Mouse (Mus musculus) naive thymus-derived CD4-positive, alpha-beta T cell, adult 2 months (primary cell): ENCODE data around the gene Zfp839.
A peak's percentile ranks its signal among the peaks of the same experiment; 100 is the strongest.

Experiments used
- DNase-seq: peaks from one replicate; pipeline ENCODE4 v3.0.0-alpha.2; 2011; ENCODE audit warnings: low read depth

Zfp839 gene

DNA sequence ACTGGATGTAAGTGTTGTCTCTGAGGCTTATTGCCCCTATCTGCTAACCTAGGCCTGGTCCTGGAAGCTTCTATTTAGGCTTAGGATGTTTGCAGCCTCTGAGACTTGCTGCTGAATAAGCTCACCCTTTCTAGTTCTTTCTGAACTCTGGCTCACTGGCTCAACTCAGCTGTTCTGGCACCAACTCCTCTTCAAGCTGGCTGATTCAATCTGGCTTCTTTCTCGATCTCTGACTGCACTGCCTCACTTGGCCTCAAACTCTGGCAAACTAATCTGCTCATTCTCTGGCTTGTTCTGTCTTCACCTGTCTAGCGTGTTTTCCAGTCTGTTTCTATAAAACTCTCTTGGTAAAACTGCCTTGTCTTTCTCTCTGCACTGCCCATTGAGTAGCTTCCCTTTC is 25.3 kb downstream of the Zfp839 start:
- no peak for DNase-seq

DNA sequence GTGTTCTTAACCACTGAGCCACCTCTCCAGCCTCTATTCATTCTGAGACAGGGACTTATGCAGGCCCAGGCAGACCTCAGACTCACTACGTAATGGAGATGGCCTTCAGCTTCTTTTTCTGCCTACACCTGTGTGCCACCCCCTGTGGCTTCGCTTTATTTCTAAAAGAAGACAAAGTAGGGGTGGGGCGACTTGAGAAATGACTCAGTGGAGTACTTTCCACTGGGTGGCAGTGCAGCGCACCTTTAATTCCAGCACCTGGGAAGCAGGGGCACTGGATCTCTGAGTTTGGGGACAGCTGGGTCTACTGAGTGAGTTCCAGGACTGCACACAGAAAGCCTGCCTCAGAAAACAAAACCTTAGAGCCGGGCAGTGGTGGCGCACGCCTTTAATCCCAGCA is 32.2 kb downstream of the Zfp839 start:
- no peak for DNase-seq

DNA sequence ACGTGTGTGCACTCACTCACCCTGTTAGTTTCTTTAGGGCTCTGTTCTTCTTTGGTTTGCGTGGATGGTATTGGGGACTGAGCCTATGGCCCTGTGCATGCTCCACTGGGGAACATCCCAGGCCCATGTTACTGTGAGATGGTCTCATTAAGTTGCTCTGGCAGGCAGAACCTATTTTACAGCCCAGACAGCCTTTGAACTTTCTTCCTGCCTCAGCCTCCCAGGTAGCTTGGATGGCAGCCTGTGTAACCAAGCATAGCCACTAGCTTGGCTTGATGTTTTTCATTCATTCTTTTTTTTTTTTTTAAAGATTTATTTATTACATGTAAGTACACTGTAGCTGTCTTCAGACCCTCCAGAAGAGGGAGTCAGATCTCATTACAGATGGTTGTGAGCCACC is 35.2 kb downstream of the Zfp839 start:
- DNase-seq: no peak

DNA sequence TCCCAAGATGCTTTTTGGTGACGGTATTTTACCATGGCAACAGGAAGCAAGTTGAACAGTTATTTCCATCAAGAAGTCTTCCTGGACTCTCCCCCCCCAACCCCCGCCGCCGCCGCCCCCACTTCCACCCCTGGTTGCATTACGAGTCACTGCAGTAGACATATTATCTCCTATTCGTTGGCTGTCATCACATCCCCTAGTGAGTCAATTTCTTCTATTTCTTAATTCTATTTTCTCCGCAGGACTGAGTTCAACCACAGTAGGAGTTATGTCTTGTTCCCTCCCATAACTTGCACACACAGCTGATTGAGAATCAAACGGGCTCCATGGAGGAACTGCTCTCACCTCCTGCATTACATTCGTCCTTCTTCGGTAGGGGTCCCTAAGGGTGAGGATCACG is 38.1 kb downstream of the Zfp839 start:
- DNase-seq: no peak

DNA sequence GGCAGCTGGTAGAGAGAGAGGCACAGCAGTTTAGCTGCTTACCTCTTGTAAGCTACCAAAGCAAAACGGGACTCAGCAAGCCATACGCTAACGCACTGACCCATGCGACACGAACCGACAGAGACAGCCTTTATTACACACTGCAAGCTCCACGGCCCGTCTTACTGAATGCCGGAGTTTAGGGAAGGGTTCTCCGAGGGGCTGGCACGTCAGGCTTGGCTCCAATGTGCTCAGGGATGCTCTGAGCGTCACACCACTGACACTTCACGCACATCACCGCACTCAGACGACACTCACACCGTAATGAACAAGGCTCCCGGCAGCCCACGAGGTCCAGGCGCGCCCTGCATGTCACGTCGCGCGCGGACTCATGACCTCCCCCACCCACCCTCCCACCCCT is 38.6 kb downstream of the Zfp839 start:
- DNase-seq: peak; percentile 67

DNA sequence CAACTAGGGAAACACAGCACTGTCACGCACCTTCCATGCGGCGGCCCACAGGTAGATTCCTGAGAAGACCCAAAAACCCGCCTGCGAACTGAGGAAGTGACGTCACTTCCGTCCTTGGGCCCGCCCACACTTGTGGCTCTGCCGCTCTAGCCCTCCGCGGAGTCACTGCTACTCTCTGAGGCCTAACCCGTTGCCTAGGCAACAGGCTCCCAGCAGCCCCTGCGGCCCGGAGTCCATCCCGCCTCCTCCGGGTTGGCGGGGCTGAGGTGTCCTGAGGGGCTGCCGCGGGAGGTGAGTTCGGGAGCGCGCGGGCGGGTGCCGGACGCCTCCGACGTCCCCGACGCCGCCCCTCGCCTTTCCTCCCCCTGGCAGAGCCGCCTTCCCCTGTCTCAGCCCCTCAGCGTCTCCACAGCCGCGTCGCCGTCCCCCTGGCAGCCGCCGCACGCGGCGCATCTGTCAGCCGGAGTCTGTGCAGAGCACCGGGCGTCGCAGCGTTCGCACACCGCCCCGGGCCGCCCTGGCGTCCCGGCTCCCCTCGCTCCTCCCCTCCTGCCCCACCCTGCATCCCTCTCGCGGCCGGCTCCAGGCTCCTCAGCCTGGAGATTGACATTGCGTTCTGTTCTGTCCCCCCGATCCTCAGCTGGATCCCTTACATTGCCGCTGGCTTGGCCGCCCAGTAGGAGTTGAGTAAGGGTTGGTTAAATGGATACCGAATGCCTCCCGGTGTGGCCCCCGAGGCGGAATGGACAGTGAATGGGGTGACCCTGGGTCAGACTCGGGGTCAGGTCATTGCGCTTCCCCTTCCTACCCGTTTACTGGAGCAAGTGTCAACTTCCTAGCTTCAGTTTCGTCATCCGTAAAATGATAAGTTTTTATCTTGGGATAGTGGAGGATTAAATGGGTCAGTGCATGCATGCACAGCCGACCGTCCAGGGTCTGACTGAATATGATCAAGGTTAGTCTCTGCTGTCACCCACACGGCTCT is 39.3 kb downstream of the Zfp839 start, which contains the start of the genes Cinp and Tecpr2:
Gene Cinp (minus strand): TSS at position 110 of the 985 bp plus-strand sequence.
Gene Tecpr2 (plus strand): TSS at position 229 of the 985 bp plus-strand sequence.
- peak; percentile 97 for DNase-seq

DNA sequence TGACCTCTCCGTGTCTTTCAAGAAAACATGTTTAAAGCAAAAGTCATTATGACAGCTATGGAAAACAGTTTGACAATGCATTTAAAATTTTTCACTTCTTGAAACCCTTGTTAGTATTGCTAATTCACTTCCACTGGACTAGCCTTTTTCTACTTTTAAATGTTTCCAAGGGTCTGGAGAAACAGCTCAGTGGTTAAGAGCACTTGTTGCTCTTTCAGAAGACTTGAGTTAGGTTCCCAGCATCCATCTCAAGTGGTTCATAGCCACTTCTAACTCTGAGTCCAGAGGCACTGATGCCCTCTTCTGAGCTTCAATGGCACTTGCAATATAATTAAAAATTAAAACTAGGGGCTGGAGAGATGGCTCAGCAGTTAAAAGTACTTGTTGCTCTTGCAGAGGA is 41.8 kb downstream of the Zfp839 start:
- DNase-seq: no peak

DNA sequence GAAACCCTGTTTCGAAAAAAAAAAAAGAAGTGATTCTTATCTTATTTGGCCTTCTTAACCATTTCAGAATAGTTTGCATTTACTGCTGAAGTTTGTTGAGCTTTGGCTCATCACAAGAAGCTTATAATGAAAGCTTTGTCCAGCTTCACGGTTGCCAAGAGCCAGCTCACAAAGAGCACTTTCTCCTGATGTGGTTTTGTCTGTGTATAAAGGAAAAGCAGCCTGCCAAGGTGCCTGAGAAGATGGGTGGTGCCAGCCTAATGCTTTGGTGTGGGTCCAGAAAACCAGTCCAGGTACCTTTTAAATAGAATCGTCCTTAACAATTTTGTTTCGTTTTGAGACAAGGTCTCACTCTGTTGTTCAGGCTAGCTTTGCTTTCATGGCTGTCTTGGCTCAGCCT is 52.1 kb downstream of the Zfp839 start:
- no peak for DNase-seq

DNA sequence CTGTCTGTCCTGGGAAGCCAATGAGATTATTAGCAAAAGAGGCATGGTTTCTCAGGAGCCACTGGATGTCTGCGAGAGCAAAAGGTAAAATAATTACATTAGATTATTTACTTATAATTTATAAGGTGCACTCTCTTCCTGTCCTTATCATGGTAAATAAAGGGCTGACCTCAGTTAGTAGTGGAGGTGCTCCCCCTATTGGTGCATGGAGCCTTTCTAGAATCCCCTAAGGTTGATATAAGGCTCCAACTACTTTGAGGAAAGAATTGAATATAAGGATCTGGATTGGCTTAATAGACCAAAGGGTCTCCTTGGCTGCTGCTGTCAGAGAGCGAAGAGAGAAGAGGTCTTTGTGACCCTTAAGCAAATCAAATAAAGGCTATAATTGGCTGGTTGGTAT is 53.5 kb downstream of the Zfp839 start:
- peak; percentile 37 for DNase-seq

DNA sequence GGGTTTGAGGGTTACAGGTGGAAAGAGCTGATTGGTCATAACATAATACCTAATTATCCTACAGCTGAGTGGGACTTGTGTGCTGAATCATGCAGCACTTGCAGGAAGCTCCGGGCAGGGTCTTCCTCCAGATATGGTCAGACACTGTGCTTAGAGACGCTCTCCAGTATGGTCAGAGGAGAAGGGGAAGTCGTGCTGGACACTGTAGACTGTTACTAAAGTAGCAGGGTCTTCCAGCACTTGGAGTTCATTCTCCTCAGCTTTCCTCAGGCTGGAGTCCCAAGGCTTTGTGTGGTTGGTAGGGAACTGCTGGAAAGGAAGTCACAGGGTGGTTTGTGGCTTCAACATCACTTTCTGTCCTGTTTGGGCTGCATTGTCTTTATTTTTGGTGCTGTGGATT is 57.8 kb downstream of the Zfp839 start:
- DNase-seq: no peak

DNA sequence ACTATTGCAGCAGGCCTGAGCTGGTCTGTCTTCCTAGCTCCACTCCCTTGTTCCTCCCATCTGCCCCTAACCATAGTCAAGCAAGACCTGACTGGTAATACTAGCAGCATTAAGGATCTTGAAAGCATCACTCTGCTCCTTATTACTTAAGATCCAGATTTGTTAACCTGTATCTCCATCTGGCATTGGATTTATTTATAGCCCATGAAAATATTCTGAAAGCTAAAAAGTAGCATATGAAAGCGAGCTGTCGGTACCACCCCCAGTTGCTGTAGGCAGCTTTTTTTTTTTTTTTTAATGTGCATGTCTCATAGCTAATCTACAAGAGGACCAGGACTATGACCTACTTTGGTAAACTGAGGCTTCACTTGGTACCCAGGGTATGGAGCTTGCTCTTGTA is 59.9 kb downstream of the Zfp839 start:
- DNase-seq: no peak

DNA sequence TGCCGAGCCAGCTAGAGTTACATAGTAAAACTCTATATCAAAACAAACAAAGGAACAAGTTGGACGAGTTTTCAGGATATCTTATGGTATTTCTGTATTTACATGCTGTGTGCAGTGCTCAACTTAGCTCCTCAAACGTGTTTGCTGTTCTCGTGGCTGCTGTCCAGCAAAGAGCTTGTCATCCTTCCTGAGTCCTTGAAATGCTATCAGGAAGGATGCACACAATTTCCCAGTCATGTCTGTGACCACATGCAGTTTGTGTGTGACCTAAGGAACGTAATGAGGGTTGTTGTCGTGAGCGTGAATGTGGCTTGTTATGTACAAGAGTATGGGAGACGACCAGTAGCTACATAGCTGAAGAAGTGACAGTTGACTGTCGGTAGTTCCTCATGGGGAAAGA is 65.7 kb downstream of the Zfp839 start:
- DNase-seq: no peak
